Mouse (Mus musculus) MEL (cell line): Measurements from ENCODE around the gene Noa1. TPM values are rescaled to one million over a fixed set of nuclear protein-coding genes. Genes with fewer than 3 reads are reported as not detected.

Source experiments
- DNase-seq: peaks from one replicate; pipeline ENCODE4 v3.0.0; 2011; ENCODE audit warnings: low read depth, low spot score
- H3K27ac ChIP-seq: 2 replicates; pipeline ENCODE4 v1.5.1; 2012; ENCODE audit warnings: low read depth, mild to moderate bottlenecking, control low read depth, low read length, moderate library complexity; ENCODE audit not compliant: control insufficient read depth
- H3K27me3 ChIP-seq, 2 experiments: fragments of 150-350 bp in 1 of 2; sonication (generic) in 1 of 2; 2 replicates each; pipeline ENCODE4 v1.6.1; 2012; ENCODE audit warnings: low read length in 2 of 2, mild to moderate bottlenecking in 2 of 2, improper control_type of control experiment in 1 of 2, moderate library complexity in 1 of 2; ENCODE audit not compliant: insufficient read depth in 2 of 2, control insufficient read depth in 1 of 2
- H3K36me3 ChIP-seq, 2 experiments: 2 replicates each; pipeline ENCODE4 v1.6.1; 2012 to 2014; ENCODE audit warnings: low read length in 2 of 2, improper control_type of control experiment in 1 of 2, inconsistent platforms in 1 of 2, mild to moderate bottlenecking in 1 of 2; ENCODE audit not compliant: insufficient read depth in 2 of 2, control insufficient read depth in 1 of 2
- H3K4me1 ChIP-seq, 2 experiments: fragments of 150-350 bp in 1 of 2; sonication (generic) in 1 of 2; 2 replicates each; pipeline ENCODE4 v1.6.1; 2012; ENCODE audit warnings: low read length in 2 of 2, improper control_type of control experiment in 1 of 2, mild to moderate bottlenecking in 1 of 2; ENCODE audit not compliant: insufficient read depth in 2 of 2, control insufficient read depth in 1 of 2
- H3K4me3 ChIP-seq, 2 experiments: fragments of 150-350 bp in 1 of 2; sonication (generic) in 1 of 2; 2 replicates each; pipeline ENCODE4 v1.5.1; 2012; ENCODE audit warnings: low read depth in 2 of 2, low read length in 2 of 2, mild to moderate bottlenecking in 2 of 2, moderate library complexity in 2 of 2, control low read depth in 1 of 2, improper control_type of control experiment in 1 of 2; ENCODE audit not compliant: control insufficient read depth in 1 of 2, insufficient read depth in 1 of 2
- H3K79me2 ChIP-seq: 2 replicates; pipeline ENCODE4 v1.6.1; 2012; ENCODE audit warnings: mild to moderate bottlenecking, low read length, moderate library complexity; ENCODE audit not compliant: control insufficient read depth, poor library complexity, insufficient read depth
- H3K9ac ChIP-seq: 2 replicates; pipeline ENCODE4 v1.6.1; 2012; ENCODE audit warnings: low read depth, mild to moderate bottlenecking, control low read depth, low read length, moderate library complexity; ENCODE audit not compliant: control insufficient read depth, poor library complexity, severe bottlenecking
- H3K9me3 ChIP-seq: fragments of 150-350 bp; sonication (generic); replicated peaks from 2 replicates; pipeline ENCODE4 v1.6.1; 2012; ENCODE audit warnings: mild to moderate bottlenecking, low read length, improper control_type of control experiment, moderate library complexity; ENCODE audit not compliant: insufficient read depth
- BHLHE40 ChIP-seq: IDR thresholded peaks from 2 replicates; pipeline ENCODE4 v1.6.1; 2012; ENCODE audit warnings: low read depth, mild to moderate bottlenecking, inconsistent platforms, low read length, improper control_type of control experiment, borderline replicate concordance
- CHD2 ChIP-seq: IDR thresholded peaks from 2 replicates; pipeline ENCODE4 v1.6.1; 2011; ENCODE audit warnings: low read length, improper control_type of control experiment
- E2F4 ChIP-seq: IDR thresholded peaks from 2 replicates; pipeline ENCODE4 v1.6.1; 2011; ENCODE audit warnings: low read depth, low read length, improper control_type of control experiment, borderline replicate concordance
- EP300 ChIP-seq, 2 experiments: IDR thresholded peaks; 2 replicates each; pipeline ENCODE4 v1.6.1; 2011; ENCODE audit warnings: improper control_type of control experiment in 2 of 2, low read length in 2 of 2, low read depth in 1 of 2, mild to moderate bottlenecking in 1 of 2
- GATA1 ChIP-seq: IDR thresholded peaks from 2 replicates; pipeline ENCODE4 v1.6.1; 2011; ENCODE audit warnings: low read depth, low read length, improper control_type of control experiment
- MAFK ChIP-seq: IDR thresholded peaks from 2 replicates; pipeline ENCODE4 v1.6.1; 2011; ENCODE audit warnings: low read depth, mild to moderate bottlenecking, low read length, improper control_type of control experiment, borderline replicate concordance
- MAX ChIP-seq: IDR thresholded peaks from 2 replicates; pipeline ENCODE4 v1.6.1; 2011; ENCODE audit warnings: low read length, improper control_type of control experiment
- MXI1 ChIP-seq: IDR thresholded peaks from 2 replicates; pipeline ENCODE4 v1.6.1; 2011; ENCODE audit warnings: mild to moderate bottlenecking, low read depth, low read length, improper control_type of control experiment
- MYB ChIP-seq: IDR thresholded peaks from 2 replicates; pipeline ENCODE4 v1.6.1; 2011; ENCODE audit warnings: mild to moderate bottlenecking, low read depth, low read length, improper control_type of control experiment
- MYC ChIP-seq: IDR thresholded peaks from 2 replicates; pipeline ENCODE4 v1.6.1; 2011; ENCODE audit warnings: low read depth, mild to moderate bottlenecking, low read length, improper control_type of control experiment, moderate library complexity
- NELFE ChIP-seq: IDR thresholded peaks from 2 replicates; pipeline ENCODE4 v1.6.1; 2011; ENCODE audit warnings: low read depth, low read length, improper control_type of control experiment
- NRF1 ChIP-seq: IDR thresholded peaks from 2 replicates; pipeline ENCODE4 v1.6.1; 2014; ENCODE audit warnings: low read depth, mild to moderate bottlenecking, inconsistent platforms, low read length, improper control_type of control experiment, moderate library complexity; ENCODE audit not compliant: poor library complexity, insufficient read depth, severe bottlenecking
- RAD21 ChIP-seq: IDR thresholded peaks from 2 replicates; pipeline ENCODE4 v1.6.1; 2011; ENCODE audit warnings: mild to moderate bottlenecking, low read depth, low read length, improper control_type of control experiment
- RCOR1 ChIP-seq: IDR thresholded peaks from 2 replicates; pipeline ENCODE4 v1.6.1; 2012; ENCODE audit warnings: low read depth, mild to moderate bottlenecking, inconsistent platforms, low read length, improper control_type of control experiment
- SMC3 ChIP-seq: IDR thresholded peaks from 2 replicates; pipeline ENCODE4 v1.6.1; 2011; ENCODE audit warnings: low read depth, low read length, improper control_type of control experiment
- TBP ChIP-seq: IDR thresholded peaks from 2 replicates; pipeline ENCODE4 v1.8.0; 2011; ENCODE audit warnings: low read depth, low read length, improper control_type of control experiment
- UBTF ChIP-seq: IDR thresholded peaks from 2 replicates; pipeline ENCODE4 v1.6.1; 2012; ENCODE audit warnings: low read depth, mild to moderate bottlenecking, inconsistent platforms, low read length, improper control_type of control experiment, moderate library complexity, borderline replicate concordance; ENCODE audit not compliant: insufficient read depth
- USF1 ChIP-seq: IDR thresholded peaks from 2 replicates; pipeline ENCODE4 v1.6.1; 2014; ENCODE audit warnings: low read depth, mild to moderate bottlenecking, inconsistent platforms, low read length, improper control_type of control experiment, moderate library complexity
- ZKSCAN1 ChIP-seq: IDR thresholded peaks from 2 replicates; pipeline ENCODE4 v1.6.1; 2012; ENCODE audit warnings: low read depth, mild to moderate bottlenecking, inconsistent platforms, low read length, improper control_type of control experiment, moderate library complexity
- ZMIZ1 ChIP-seq: IDR thresholded peaks from 2 replicates; pipeline ENCODE4 v1.6.1; 2012; ENCODE audit warnings: low read depth, mild to moderate bottlenecking, inconsistent platforms, low read length, improper control_type of control experiment, moderate library complexity
- polyA plus RNA-seq, 2 experiments: library from polyadenylated mRNA; stranded (reverse) in 1 of 2; unstranded in 1 of 2; fragments of >175 nt in 1 of 2; fragments of >200 nt in 1 of 2; gene quantifications; 2 replicates each; pipeline versions ENCODE4 v1.2.1 to v1.2.4; 2012; ENCODE audit warnings: low replicate concordance in 2 of 2, low read depth in 1 of 2; ENCODE audit not compliant: insufficient read length in 2 of 2, insufficient read depth in 1 of 2, missing spikeins in 1 of 2
- total RNA-seq: library from RNA; depleted of rRNA; stranded (reverse); fragments of 300-350 nt; gene quantifications from 2 replicates; pipeline ENCODE4 v1.2.3, GENCODE M21; 2012; rRNA removed

The Noa1 gene
- total and polyA plus RNA-seq, 3 experiments, result 52.4 to 265 (median 96.2) TPM

DNA sequence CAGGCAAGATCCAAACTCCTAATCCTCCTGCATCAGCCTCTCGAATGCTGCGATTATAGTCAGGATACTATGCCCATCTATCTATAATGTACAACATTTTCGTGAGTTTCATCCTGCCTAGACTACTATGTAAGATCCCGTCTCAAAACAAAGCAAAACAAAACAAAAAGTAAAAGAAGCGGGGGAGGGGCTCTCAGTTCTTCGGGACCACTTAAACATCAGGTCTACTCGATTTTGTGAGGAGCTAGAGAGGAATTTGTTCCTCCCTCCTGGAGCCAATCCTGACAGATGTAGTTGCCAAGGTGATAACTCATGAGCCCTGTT, 64.5 kb downstream of the Noa1 start:
- H3K9me3 ChIP-seq, result no peaks in the 10 kb centered on the region
- H3K27me3 ChIP-seq, result peaks cover 10 to 12% of the 10 kb centered on the region in 2 experiments
- no peaks in the 10 kb centered on the region for H3K79me2 ChIP-seq
- H3K4me1 ChIP-seq, result no peaks in the 10 kb centered on the region
- TF ChIP-seq TBP, result no peak
- no peak for TF ChIP-seq MXI1
- no peak for TF ChIP-seq NRF1
- TF ChIP-seq ZKSCAN1, result no peak
- no peak for TF ChIP-seq UBTF
- TF ChIP-seq EP300 (IDR thresholded peaks at IDR 0.05; ENCODE audit: low read depth in 1 of 2, low read length in 2 of 2), result no peak
- TF ChIP-seq RAD21, result no peak
- no peak for TF ChIP-seq MYC
- TF ChIP-seq BHLHE40, result no peak
- no peak overlapping the region for H3K4me3 ChIP-seq
- DNase-seq, result no peak
- H3K27ac ChIP-seq, result no peak overlapping the region
- no peaks in the 10 kb centered on the region for H3K36me3 ChIP-seq
- no peak overlapping the region for H3K9ac ChIP-seq

DNA sequence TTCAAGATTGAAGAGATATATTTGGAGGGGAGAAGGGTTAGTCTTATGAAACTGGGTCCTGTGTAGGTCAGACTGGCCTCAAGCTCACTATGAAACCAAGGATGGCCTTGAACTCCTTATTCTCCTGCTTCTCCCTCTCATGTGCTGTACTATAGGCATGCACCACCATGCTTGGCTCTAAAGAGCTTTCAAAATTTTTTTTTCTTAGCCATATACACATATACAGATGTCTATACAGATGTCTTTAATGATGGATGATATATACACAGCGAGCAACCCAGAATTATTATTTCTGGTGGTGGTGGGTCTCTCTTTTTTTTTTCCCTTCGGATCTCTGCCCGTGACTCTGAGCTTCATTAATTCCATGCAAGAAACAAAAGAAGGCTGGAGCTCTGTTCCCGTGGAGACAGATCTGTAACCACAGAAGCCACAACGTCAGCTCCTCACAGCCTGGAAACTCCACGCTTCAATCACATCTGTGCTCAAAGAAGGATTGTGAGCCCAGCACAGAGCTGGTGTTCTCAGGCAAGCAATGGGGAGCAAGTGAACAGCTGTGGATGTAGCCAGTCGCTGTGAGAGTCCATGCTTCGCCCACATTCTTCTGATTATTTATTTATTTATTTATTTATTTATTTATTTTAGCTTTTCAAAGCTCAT, 65.4 kb downstream of the Noa1 start:
- Histone ChIP-seq H3K36me3 (no peaks in the 10 kb centered on the region), H3K79me2 (no peaks in the 10 kb centered on the region), H3K4me1 (no peaks in the 10 kb centered on the region), H3K4me3 (no peak overlapping the region), H3K9me3 (no peaks in the 10 kb centered on the region), H3K27me3 (peaks cover 10 to 15% of the 10 kb centered on the region in 2 experiments), H3K9ac (no peak overlapping the region), H3K27ac (no peak overlapping the region)
- no peak for DNase-seq
- no peak for TF ChIP-seq USF1
- TF ChIP-seq GATA1, result no peak
- no peak for TF ChIP-seq TBP
- no peak for TF ChIP-seq ZMIZ1
- TF ChIP-seq MYB, result no peak
- no peak for TF ChIP-seq RCOR1
- TF ChIP-seq SMC3, result no peak
- TF ChIP-seq MAX, result no peak
- TF ChIP-seq MAFK, result no peak
- no peak for TF ChIP-seq NELFE
- TF ChIP-seq E2F4, result no peak
- no peak for TF ChIP-seq NRF1
- TF ChIP-seq CHD2, result no peak

Other genes starting within 250 kb of the Noa1 start
- gene Hopx, start 195.0 kb downstream of the Noa1 start, total RNA-seq, result 42.3 and 43.4 TPM in 2 replicates
- 10 to 100 TPM in 1 of 2 experiments, not detected in 1; 26.8 TPM for gene Hopx, start 195.0 kb downstream of the Noa1 start, polyA plus RNA-seq
- gene Spink2, start 98.6 kb downstream of the Noa1 start, total RNA-seq, result not detected in 2 replicates
- not detected for gene Spink2, start 98.6 kb downstream of the Noa1 start, polyA plus RNA-seq
- 19.3 and 21.0 TPM in 2 replicates for gene Rest, start 44.6 kb downstream of the Noa1 start, total RNA-seq
- gene Rest, start 44.6 kb downstream of the Noa1 start, polyA plus RNA-seq, result 10 to 100 TPM in 1 of 2 experiments, 1 to 10 TPM in 1; 7.4 to 20.6 TPM
- gene Polr2b, start 63 bp upstream of the Noa1 start, total RNA-seq, result 178 and 213 TPM in 2 replicates
- 10 to 100 TPM; 58.3 to 91.4 TPM for gene Polr2b, start 63 bp upstream of the Noa1 start, polyA plus RNA-seq
- not detected in 2 replicates for gene Igfbp7, start 98.0 kb upstream of the Noa1 start, total RNA-seq
- gene Igfbp7, start 98.0 kb upstream of the Noa1 start, polyA plus RNA-seq, result under 1 TPM in 1 of 2 experiments, not detected in 1; 0.07 TPM